Mouse (Mus musculus) left cerebral cortex, adult 2 months (tissue): ENCODE data around the gene Akap7. TPM values are rescaled to one million over a fixed set of nuclear protein-coding genes. Genes with fewer than 3 reads are reported as not detected.

Source experiments
- DNase-seq, 2 experiments: peaks; one replicate each; pipeline ENCODE4 v3.0.0; 2021 to 2022; ENCODE audit warnings: low spot score in 2 of 2, mixed read lengths in 1 of 2; ENCODE audit errors: extremely low spot score in 1 of 2
- H3K27ac ChIP-seq: fragments of 200-600 bp; 2 replicates; pipeline ENCODE4 v1.8.1; 2022
- H3K4me3 ChIP-seq: fragments of 200-600 bp; 2 replicates; pipeline ENCODE4 v1.8.1; 2022
- CTCF ChIP-seq: fragments of 200-600 bp; IDR thresholded peaks from 2 replicates; pipeline ENCODE4 v1.8.1; 2022; ENCODE audit warnings: antibody characterized with exemption, mild to moderate bottlenecking, moderate library complexity
- intact Hi-C: fragments of 180-260 bp; cut with DNase I; formaldehyde crosslinking; loops from one replicate; pipeline ENCODE4 v1.15.1; 2025
- total RNA-seq, 2 experiments: library from RNA; stranded (reverse); gene quantifications; 2 replicates each; pipeline ENCODE4 v1.2.3; 2021

The Akap7 gene
- total RNA-seq, 2 experiments from 2014 or later = 65.5 to 68.1 TPM

GRCm38 (mm10) chr10:25274621-25275330 lies 32.9 kb downstream of the Akap7 start:
- no peak for TF ChIP-seq CTCF
- Histone ChIP-seq H3K27ac (no peak overlapping the region), H3K4me3 (no peak overlapping the region)
- no peak for DNase-seq
- intact Hi-C loops = loop anchor here (5.0 kb wide), 2 partner anchors 88 to 868 kb away; no protein-coding TSS in a partner anchor

GRCm38 (mm10) chr10:25273731-25274130 lies 33.9 kb downstream of the Akap7 start:
- DNase-seq = no peak
- TF ChIP-seq CTCF = no peak
- H3K27ac ChIP-seq = no peak overlapping the region
- no peak overlapping the region for H3K4me3 ChIP-seq
- intact Hi-C loops = loop anchor here (5.0 kb wide), 2 partner anchors 89 to 869 kb away; no protein-coding TSS in a partner anchor

GRCm38 (mm10) chr10:25271756-25272155 lies 35.9 kb downstream of the Akap7 start:
- peak overlapping the region; percentile 32; the same call in 1 of the 2 replicates for H3K27ac ChIP-seq
- intact Hi-C loops = loop anchor here (1.0 to 5.0 kb wide), 3 partner anchors 26 to 871 kb away; no protein-coding TSS in a partner anchor
- no peak for TF ChIP-seq CTCF
- DNase-seq = no peak
- H3K4me3 ChIP-seq = no peak overlapping the region

- H3K27ac ChIP-seq = no peak overlapping the region
- no peak overlapping the region for H3K4me3 ChIP-seq
- DNase-seq = no peak
- intact Hi-C loops = loop anchor here (5.0 kb wide), 2 partner anchors 91 to 871 kb away; no protein-coding TSS in a partner anchor
- no peak for TF ChIP-seq CTCF
Observed at GRCm38 (mm10) chr10:25271207-25271606, 36.5 kb downstream of the Akap7 start.

- TF ChIP-seq CTCF = peak; percentile 66
- Histone ChIP-seq H3K4me3 (no peak overlapping the region), H3K27ac (no peak overlapping the region)
- no peak for DNase-seq
- intact Hi-C loops = loop anchor here (1.0 to 10.0 kb wide), 3 partner anchors 220 to 1079 kb away; no protein-coding TSS in a partner anchor
Observed at GRCm38 (mm10) chr10:25268476-25269351, 39.0 kb downstream of the Akap7 start.

DNA sequence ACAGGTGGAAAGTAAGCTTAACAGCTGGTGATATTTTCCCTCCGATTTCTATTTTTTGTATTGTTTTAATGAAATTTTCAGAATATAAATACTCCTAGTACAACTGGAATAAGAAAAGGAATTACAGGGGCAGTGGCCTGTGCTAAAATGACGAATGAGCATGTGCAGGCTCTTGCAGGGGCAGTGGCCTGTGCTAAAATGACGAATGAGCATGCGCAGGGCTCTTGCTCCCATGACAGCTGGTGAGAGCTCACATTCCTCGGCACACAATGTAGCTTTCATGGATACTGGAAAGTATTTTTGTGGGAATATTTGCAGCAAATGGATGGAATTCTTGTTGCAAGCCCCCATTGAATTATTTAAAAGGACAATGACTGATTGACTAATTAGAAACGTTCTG lies 46.5 kb downstream of the Akap7 start:
- intact Hi-C loops = loop anchor here (10.0 kb wide), 1 partner anchor 414 kb away; no protein-coding TSS in a partner anchor
- H3K4me3 ChIP-seq = no peak overlapping the region
- no peak for DNase-seq
- H3K27ac ChIP-seq = no peak overlapping the region
- TF ChIP-seq CTCF = no peak

DNA sequence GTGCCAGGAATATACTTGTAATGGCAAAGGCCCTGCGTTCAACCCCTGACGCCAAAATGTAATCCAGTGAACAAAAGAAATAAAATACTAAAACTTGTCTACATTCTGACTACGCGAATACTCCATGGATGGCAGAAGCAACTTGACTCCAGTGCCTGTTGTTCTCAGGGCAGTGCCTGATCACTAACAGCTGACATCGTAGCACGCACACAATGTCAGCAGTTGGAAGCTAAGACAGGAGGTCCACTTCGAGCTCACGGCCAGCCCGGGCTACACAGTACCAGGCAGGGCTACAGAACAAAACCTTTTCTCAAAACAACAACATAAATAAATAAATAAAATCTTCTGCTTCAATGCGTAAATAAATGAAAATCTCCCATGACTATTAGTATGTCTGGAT lies 46.9 kb downstream of the Akap7 start:
- no peak overlapping the region for H3K27ac ChIP-seq
- intact Hi-C loops = loop anchor here (10.0 kb wide), 1 partner anchor 414 kb away; no protein-coding TSS in a partner anchor
- H3K4me3 ChIP-seq = no peak overlapping the region
- no peak for DNase-seq
- no peak for TF ChIP-seq CTCF

GRCm38 (mm10) chr10:25258171-25258570 lies 49.5 kb downstream of the Akap7 start:
- intact Hi-C loops = no loop called here
- no peak for TF ChIP-seq CTCF
- DNase-seq = no peak
- Histone ChIP-seq H3K27ac (no peak overlapping the region), H3K4me3 (no peak overlapping the region)

DNA sequence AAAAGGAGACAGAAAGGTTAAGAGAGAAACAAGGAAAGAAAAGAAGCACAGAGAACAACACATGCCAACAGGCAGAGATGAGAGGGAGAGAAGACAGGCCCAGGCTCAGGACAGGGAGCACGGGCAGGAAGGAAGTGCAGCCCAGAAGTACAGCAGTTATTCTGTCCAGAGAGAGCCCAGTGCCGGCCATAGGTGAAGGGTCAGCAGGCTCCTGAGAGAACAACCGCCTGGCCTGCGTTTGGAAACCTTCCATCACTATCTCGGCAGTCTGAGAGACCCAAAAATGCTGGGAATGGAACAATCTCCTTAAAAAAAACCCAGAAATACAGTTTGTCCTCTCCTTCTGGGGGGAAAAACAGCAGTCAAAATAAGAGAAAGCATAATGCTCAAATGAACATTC lies 50.2 kb downstream of the Akap7 start:
- Histone ChIP-seq H3K27ac (no peak overlapping the region), H3K4me3 (no peak overlapping the region)
- no peak for TF ChIP-seq CTCF
- no peak for DNase-seq
- intact Hi-C loops = no loop called here

- no peak overlapping the region for H3K4me3 ChIP-seq
- DNase-seq = no peak
- TF ChIP-seq CTCF = no peak
- no peak overlapping the region for H3K27ac ChIP-seq
- intact Hi-C loops = no loop called here
Observed at GRCm38 (mm10) chr10:25253474-25253873, 54.2 kb downstream of the Akap7 start.

- intact Hi-C loops = no loop called here
- DNase-seq = no peak
- Histone ChIP-seq H3K4me3 (no peak overlapping the region), H3K27ac (no peak overlapping the region)
- TF ChIP-seq CTCF = no peak
Observed at GRCm38 (mm10) chr10:25253006-25253405, 54.7 kb downstream of the Akap7 start.

GRCm38 (mm10) chr10:25250108-25250507 lies 57.6 kb downstream of the Akap7 start:
- intact Hi-C loops = no loop called here

More at GRCm38 (mm10) chr10:25250108-25250507, 57.6 kb downstream of the Akap7 start:
- H3K27ac ChIP-seq = no peak overlapping the region
- no peak overlapping the region for H3K4me3 ChIP-seq
- peak; percentile 80 for TF ChIP-seq CTCF
- peak; percentile 25 to 41 for DNase-seq
